Mouse (Mus musculus) thymus, adult 2 months (tissue): ENCODE results near the gene Skap1. TPM values are rescaled to one million over a fixed set of nuclear protein-coding genes. Genes with fewer than 3 reads are reported as not detected.

ENCODE experiments used
- DNase-seq: peaks from one replicate; pipeline ENCODE4 v3.0.0; 2021
- H3K27ac ChIP-seq: fragments of 200-500 bp; 2 replicates; pipeline ENCODE4 v1.5.1; 2012; ENCODE audit warnings: low read length, control low read depth; ENCODE audit not compliant: control insufficient read depth, insufficient read depth
- H3K27me3 ChIP-seq: fragments of 200-500 bp; 2 replicates; pipeline ENCODE4 v1.6.1; 2012; ENCODE audit warnings: mild to moderate bottlenecking, low read length, moderate library complexity, mixed read lengths; ENCODE audit not compliant: control insufficient read depth, insufficient read depth
- H3K36me3 ChIP-seq: fragments of 200-500 bp; 2 replicates; pipeline ENCODE4 v1.6.1; 2012; ENCODE audit warnings: mild to moderate bottlenecking, low read length, moderate library complexity; ENCODE audit not compliant: control insufficient read depth, insufficient read depth
- H3K4me1 ChIP-seq: fragments of 200-500 bp; replicated peaks from 2 replicates; pipeline ENCODE4 v1.6.1; 2012; ENCODE audit warnings: low read length; ENCODE audit not compliant: control insufficient read depth, insufficient read depth
- H3K4me3 ChIP-seq: fragments of 200-500 bp; 2 replicates; pipeline ENCODE4 v1.5.1; 2012; ENCODE audit warnings: mild to moderate bottlenecking, low read length, control low read depth, moderate library complexity; ENCODE audit not compliant: control insufficient read depth, insufficient read depth
- CTCF ChIP-seq: fragments of 200-500 bp; IDR thresholded peaks from 2 replicates; pipeline ENCODE4 v1.5.1; 2012; ENCODE audit warnings: mild to moderate bottlenecking, control low read depth, low read length, moderate library complexity, borderline replicate concordance; ENCODE audit not compliant: control insufficient read depth, poor library complexity, insufficient read depth; ENCODE audit errors: extremely low read depth
- POLR2A ChIP-seq: fragments of 200-500 bp; IDR thresholded peaks from 2 replicates; pipeline ENCODE4 v1.6.1; 2012; ENCODE audit warnings: mild to moderate bottlenecking, low read length, control low read depth, moderate library complexity; ENCODE audit not compliant: control insufficient read depth, poor library complexity, insufficient read depth; ENCODE audit errors: extremely low read depth
- WGBS: fragments of 180-500 bp; shearing (Covaris S2); methylation state at CpG from one replicate; pipeline ENCODE4 v1.1.7; 2018; 5-methylcytosine and 5-hydroxymethylcytosine counted together
- polyA plus RNA-seq: library from polyadenylated mRNA; depleted of rRNA; stranded (reverse); fragments of >200 nt; gene quantifications from 2 replicates; pipeline ENCODE4 v1.2.3, GENCODE M21; 2012

Skap1 gene
- polyA plus RNA-seq, 1 experiment = 205 TPM

DNA sequence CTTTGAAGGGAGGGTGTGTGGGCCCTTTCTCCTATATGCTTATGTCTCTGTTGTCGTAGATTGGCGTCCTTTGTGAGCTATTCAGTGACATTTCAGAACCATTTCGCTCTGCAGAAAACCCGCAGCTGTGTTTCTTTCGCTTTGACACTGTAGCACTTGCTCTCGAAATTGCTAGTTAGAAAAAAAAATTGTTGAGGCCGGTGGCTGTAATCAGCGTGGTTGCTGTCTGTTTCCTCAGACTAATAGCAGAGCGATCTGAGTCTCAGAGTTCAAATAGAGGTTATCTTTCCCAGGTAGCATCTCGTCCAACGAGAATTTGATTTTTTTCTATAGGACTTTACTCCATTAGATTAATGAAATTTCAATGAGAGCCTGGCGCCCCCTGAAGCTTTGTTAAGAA, 131.5 kb downstream of the Skap1 start:
- peaks cover 5% of the 10 kb centered on the region; the same call in 1 of the 2 replicates for H3K36me3 ChIP-seq
- no peak overlapping the region for H3K27ac ChIP-seq
- no peak for TF ChIP-seq CTCF
- TF ChIP-seq POLR2A = no peak
- WGBS = 73% methylated on average over 12 of the region's 12 CpGs
- no peak for DNase-seq
- H3K4me3 ChIP-seq = no peak overlapping the region
- no peaks in the 10 kb centered on the region for H3K27me3 ChIP-seq
- no peaks in the 10 kb centered on the region for H3K4me1 ChIP-seq

DNA sequence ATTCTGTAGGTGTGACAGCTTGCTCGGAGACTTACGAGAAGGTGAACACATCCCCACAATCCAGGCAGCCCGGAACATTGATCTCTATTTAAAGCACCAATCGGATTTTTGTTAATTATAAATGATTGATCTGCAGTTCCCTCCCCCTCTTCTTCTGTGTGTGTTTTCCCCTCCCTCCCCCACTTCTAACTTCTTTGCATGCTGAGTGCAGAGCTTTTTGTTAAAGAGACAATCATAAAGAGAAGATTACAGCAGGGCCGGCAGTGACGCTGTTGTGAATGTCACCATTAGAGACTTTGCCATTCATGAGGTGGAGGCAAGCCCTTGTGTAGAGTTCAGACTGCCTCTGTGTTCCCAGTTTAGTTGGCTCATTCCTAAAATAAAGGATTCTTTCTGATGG, 131.9 kb downstream of the Skap1 start:
- Histone ChIP-seq H3K36me3 (peaks cover 5% of the 10 kb centered on the region; the same call in 1 of the 2 replicates), H3K4me1 (no peaks in the 10 kb centered on the region), H3K4me3 (no peak overlapping the region), H3K27me3 (no peaks in the 10 kb centered on the region), H3K27ac (no peak overlapping the region)
- 96% methylated on average over 6 of the region's 6 CpGs for WGBS
- no peak for DNase-seq
- TF ChIP-seq CTCF = no peak
- no peak for TF ChIP-seq POLR2A

DNA sequence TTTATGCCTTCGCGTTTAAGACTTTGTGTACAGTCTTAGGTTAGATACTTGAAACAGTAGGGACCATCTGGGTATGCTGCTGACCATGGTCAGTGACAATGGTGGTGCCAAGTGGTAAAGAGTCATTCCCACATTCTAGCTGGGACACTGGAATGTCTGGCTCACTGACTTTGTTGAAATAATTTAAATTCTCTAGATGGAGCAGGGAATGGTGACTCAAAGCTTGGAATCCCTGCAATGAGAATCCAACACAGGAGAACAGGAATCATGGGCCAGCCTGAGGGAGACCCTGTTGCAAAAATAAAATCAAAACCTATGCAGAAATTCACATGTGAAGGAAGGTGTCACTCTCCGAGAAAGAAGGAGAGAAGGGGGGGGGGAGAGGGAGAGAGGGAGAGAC, 138.4 kb downstream of the Skap1 start:
- Histone ChIP-seq H3K4me3 (no peak overlapping the region), H3K27me3 (no peaks in the 10 kb centered on the region), H3K4me1 (no peaks in the 10 kb centered on the region), H3K36me3 (peaks cover 11% of the 10 kb centered on the region), H3K27ac (no peak overlapping the region)
- TF ChIP-seq POLR2A (no peak), CTCF (no peak)
- no peak for DNase-seq
- 93% methylated on average over 3 of the region's 3 CpGs for WGBS

DNA sequence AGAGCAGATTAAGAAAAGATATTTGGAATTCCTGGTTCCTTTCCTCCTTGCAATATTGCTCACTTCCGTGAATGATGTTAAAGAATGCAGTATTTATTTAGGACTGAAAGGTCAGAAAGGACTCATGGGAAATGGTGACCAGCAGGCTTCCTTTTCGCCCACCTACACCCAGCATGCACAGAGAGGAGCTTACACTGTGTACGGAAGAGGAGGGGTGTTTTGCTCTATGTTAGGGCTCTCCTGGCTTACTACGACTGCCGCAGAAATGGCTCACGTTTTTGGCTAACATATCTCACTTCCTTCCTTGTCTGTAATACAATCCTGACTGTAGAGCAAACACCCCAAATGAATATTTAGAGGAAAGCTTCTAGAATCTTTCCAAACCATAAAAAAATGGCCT, 139.9 kb downstream of the Skap1 start:
- H3K27ac ChIP-seq = no peak overlapping the region
- DNase-seq = no peak
- no peaks in the 10 kb centered on the region for H3K4me1 ChIP-seq
- H3K27me3 ChIP-seq = no peaks in the 10 kb centered on the region
- TF ChIP-seq CTCF = no peak
- no peak for TF ChIP-seq POLR2A
- peaks cover 11% of the 10 kb centered on the region for H3K36me3 ChIP-seq
- 72% methylated on average over 6 of the region's 6 CpGs for WGBS
- H3K4me3 ChIP-seq = no peak overlapping the region

DNA sequence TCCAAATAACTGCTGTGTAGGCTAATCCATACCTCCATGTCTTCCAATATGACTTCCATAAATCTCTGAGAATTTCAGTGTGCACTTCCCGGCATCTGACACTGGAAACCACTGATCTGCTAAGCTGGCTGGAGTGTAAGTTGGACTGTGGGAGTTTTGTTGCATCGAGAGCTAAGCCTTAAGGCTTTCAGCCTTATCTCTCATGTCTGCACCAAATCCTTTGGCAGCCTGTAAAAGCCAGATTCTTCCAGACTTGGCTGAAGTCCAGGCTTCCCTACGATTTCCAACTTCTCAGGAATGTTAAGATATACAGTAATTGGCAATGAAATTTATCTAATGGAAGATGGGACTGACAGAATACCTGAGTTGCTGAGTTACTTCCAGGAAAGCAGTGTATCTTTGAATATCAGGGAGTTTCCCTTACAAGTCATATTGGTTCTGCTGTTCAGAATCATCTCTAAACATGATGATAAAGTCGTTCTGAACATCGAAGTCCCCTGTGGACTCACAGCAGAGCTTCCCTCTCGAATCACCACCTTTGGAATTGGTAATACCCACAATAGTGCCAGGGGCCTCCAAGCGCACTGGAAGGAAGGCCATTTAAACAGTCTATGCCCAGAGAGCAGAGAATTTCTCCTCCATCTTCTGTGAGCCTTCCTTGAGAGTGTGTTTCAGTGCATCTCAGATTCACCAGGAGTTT, 140.5 kb downstream of the Skap1 start:
- 91% methylated on average over 7 of the region's 7 CpGs for WGBS
- no peaks in the 10 kb centered on the region for H3K4me1 ChIP-seq
- no peak for TF ChIP-seq CTCF
- TF ChIP-seq POLR2A = no peak
- H3K36me3 ChIP-seq = peaks cover 11% of the 10 kb centered on the region
- H3K27ac ChIP-seq = no peak overlapping the region
- H3K27me3 ChIP-seq = no peaks in the 10 kb centered on the region
- DNase-seq = no peak
- no peak overlapping the region for H3K4me3 ChIP-seq

DNA sequence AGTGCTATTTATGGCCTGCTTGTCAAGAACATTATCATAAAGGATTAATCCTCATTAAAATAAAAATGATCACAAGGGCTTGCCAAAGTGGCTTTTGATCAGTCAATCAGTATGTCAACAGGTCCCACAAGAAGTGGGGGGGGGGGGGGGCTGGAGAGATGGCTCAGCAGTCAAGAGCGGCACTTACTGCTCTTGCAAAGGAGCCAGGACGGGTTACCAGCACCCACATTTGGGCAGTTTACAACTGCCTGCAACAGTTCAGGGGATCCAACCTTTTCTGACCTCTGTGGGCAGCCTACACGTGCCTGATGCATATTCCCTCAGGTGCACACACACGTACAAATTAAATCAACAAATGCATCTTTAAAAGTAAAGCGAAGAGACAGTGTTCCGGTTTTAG, 141.1 kb downstream of the Skap1 start:
- no peaks in the 10 kb centered on the region for H3K4me1 ChIP-seq
- WGBS = 97% methylated on average over 6 of the region's 6 CpGs
- no peaks in the 10 kb centered on the region for H3K27me3 ChIP-seq
- H3K4me3 ChIP-seq = no peak overlapping the region
- no peak for TF ChIP-seq CTCF
- H3K27ac ChIP-seq = no peak overlapping the region
- H3K36me3 ChIP-seq = peaks cover 11% of the 10 kb centered on the region
- no peak for DNase-seq

DNA sequence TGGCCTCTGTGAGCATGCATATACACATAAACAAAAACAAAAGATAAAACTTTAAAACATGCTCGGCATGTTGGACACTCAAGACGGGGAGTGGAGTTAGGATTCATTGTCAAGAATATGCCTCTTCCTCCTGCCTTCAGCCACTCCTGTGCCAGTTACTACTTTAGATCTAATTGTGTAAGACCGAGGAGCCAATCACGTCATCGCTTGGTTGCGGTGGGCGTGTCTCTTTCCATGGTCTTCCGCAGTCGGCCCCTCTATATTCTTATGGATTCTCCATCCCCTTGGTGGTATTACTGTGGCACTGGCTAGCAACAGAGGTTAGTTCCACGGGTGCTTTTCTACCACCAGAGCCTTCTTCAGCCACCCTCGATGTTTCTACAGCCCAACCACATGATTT, 148.2 kb downstream of the Skap1 start:
- peaks cover 8% of the 10 kb centered on the region for H3K36me3 ChIP-seq
- H3K4me3 ChIP-seq = no peak overlapping the region
- DNase-seq = no peak
- no peaks in the 10 kb centered on the region for H3K4me1 ChIP-seq
- no peak for TF ChIP-seq POLR2A
- no peak for TF ChIP-seq CTCF
- 94% methylated on average over 11 of the region's 11 CpGs for WGBS
- H3K27ac ChIP-seq = no peak overlapping the region
- no peaks in the 10 kb centered on the region for H3K27me3 ChIP-seq
